Mouse (Mus musculus): Measurements from ENCODE around the gene Slc6a16. TPM values are rescaled to one million over a fixed set of nuclear protein-coding genes. Genes with fewer than 3 reads are reported as not detected.
A peak's percentile ranks its signal among the peaks of the same experiment; 100 is the strongest.
"Not testable (repeated sequence)": the region's sequence is repeated elsewhere in the genome, so short reads cannot be mapped to it uniquely, and the experiment has no call there.

Slc6a16 gene
- polyA plus RNA-seq, 1 experiment from 2014 or later: not detected

- DNase-seq (ENCODE audit: extremely low spot score, low spot score): no peak
Observed at GRCm38 (mm10) chr7:45238723-45239496, 2.0 kb upstream of the Slc6a16 start, which contains the start of gene Cd37. TSS of gene Cd37 (minus strand) at chr7:45239115.

GRCm38 (mm10) chr7:45240109-45240508 is 776 bp upstream of the Slc6a16 start:
- peaks cover 70% of the 10 kb centered on the region for H3K27me3 ChIP-seq (ENCODE audit: poor library complexity, severe bottlenecking)
- H3K4me3 ChIP-seq: no peak overlapping the region
- DNase-seq (ENCODE audit: extremely low spot score, low spot score): no peak
- no peaks in the 10 kb centered on the region for H3K9me3 ChIP-seq
- peaks cover 35% of the 10 kb centered on the region for H3K4me1 ChIP-seq
- WGBS: 76% methylated on average over 7 of the region's 7 CpGs
- no peak overlapping the region for H3K27ac ChIP-seq
- H3K36me3 ChIP-seq (replicated peaks): no peaks in the 10 kb centered on the region

More at GRCm38 (mm10) chr7:45238723-45239496, 2.0 kb upstream of the Slc6a16 start, which contains the start of gene Cd37:
- H3K4me3 ChIP-seq: peak within 1 kb of the TSS; percentile 3; the same call in 1 of the 2 replicates
- 40% methylated on average over 20 of the region's 20 CpGs for WGBS
- H3K9me3 ChIP-seq: no peaks in the 10 kb centered on the region
- peaks cover 4% of the 10 kb centered on the region for H3K36me3 ChIP-seq (replicated peaks)
- peaks cover 47% of the 10 kb centered on the region for H3K4me1 ChIP-seq
- H3K27ac ChIP-seq: no peak within 1 kb of the TSS
- peaks cover 76% of the 10 kb centered on the region for H3K27me3 ChIP-seq (ENCODE audit: poor library complexity, severe bottlenecking)

GRCm38 (mm10) chr7:45241389-45241749 is 484 bp downstream of the Slc6a16 start:
- Histone ChIP-seq H3K27me3 (ENCODE audit: poor library complexity, severe bottlenecking) (peaks cover 59% of the 10 kb centered on the region), H3K4me3 (peak overlapping the region; percentile 46; the same call in 1 of the 2 replicates), H3K9me3 (no peaks in the 10 kb centered on the region), H3K4me1 (peaks cover 25% of the 10 kb centered on the region), H3K36me3 (replicated peaks) (no peaks in the 10 kb centered on the region), H3K27ac (peak overlapping the region; percentile 81)
- DNase-seq (ENCODE audit: extremely low spot score, low spot score): no peak
- WGBS: 79% methylated on average over 6 of the region's 6 CpGs

DNA sequence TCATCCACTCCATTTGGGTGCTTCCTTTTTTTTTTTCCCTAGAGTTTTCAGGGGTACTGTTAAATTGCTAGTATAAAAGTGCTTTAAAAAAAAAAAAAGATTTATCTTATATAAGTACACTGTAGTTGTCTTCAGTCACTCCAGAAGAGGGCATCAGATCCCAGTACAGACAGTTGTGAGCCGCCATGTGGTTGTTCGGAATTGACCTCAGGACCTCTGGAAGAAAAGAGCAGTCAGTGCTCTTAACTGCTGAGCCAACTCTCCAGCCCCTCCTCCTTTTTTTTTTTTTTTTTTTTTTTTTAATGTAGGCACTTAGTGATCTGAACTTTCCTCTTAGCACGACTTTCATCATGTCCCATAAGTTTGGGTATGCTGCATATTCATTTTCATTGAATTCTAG is 6.8 kb downstream of the Slc6a16 start:
- no peaks in the 10 kb centered on the region for H3K27me3 ChIP-seq (ENCODE audit: poor library complexity, severe bottlenecking)
- no peaks in the 10 kb centered on the region for H3K4me1 ChIP-seq
- no peak overlapping the region for H3K4me3 ChIP-seq
- no peaks in the 10 kb centered on the region for H3K9me3 ChIP-seq
- no peak overlapping the region for H3K27ac ChIP-seq
- 34% methylated on average over 3 of the region's 3 CpGs for WGBS
- no peaks in the 10 kb centered on the region for H3K36me3 ChIP-seq (replicated peaks)
- no peak for DNase-seq (ENCODE audit: extremely low spot score, low spot score)

DNA sequence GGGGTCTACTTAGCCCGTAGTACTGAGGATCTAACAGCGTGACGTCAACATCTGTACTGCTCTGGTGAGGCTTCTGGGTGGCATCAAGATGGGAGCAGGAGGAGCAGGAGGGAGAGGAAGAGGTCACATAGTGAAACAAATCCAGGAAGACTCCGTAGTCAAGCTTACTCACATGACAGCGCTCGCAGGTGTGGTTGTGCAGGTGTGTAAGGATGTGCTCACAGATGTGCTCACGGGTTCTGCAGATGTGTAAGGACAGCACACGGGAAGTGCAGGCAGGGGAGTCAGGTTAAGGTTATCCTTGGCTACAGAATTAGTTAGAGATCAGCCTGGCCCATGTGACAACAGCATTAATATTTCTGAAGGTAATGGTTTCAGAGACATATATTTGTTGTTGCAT is 12.9 kb downstream of the Slc6a16 start:
- Histone ChIP-seq H3K36me3 (replicated peaks) (no peaks in the 10 kb centered on the region), H3K27ac (no peak overlapping the region), H3K4me3 (no peak overlapping the region), H3K9me3 (no peaks in the 10 kb centered on the region), H3K4me1 (peaks cover 5% of the 10 kb centered on the region; the same call in 1 of the 2 replicates), H3K27me3 (ENCODE audit: poor library complexity, severe bottlenecking) (no peaks in the 10 kb centered on the region)
- whole genome bisulfite sequencing: 93% methylated on average over 8 of the region's 8 CpGs
- DNase-seq (ENCODE audit: extremely low spot score, low spot score): no peak

- not testable (repeated sequence) for H3K27me3 ChIP-seq (ENCODE audit: poor library complexity, severe bottlenecking); H3K4me3 ChIP-seq; H3K36me3 ChIP-seq (replicated peaks); DNase-seq (ENCODE audit: extremely low spot score, low spot score); H3K4me1 ChIP-seq; H3K9me3 ChIP-seq; H3K27ac ChIP-seq
- 87% methylated on average over 5 of the region's 7 CpGs for WGBS
Observed at GRCm38 (mm10) chr7:45255822-45256221, 14.9 kb downstream of the Slc6a16 start.

GRCm38 (mm10) chr7:45257063-45257840 is 16.4 kb downstream of the Slc6a16 start:
- Histone ChIP-seq H3K9me3 (no peaks in the 10 kb centered on the region), H3K27ac (no peak overlapping the region), H3K27me3 (ENCODE audit: poor library complexity, severe bottlenecking) (peaks cover 15% of the 10 kb centered on the region; the same call in 1 of the 2 replicates), H3K36me3 (replicated peaks) (no peaks in the 10 kb centered on the region), H3K4me3 (no peak overlapping the region), H3K4me1 (peaks cover 5% of the 10 kb centered on the region; the same call in 1 of the 2 replicates)
- WGBS: 64% methylated on average over 11 of the region's 11 CpGs
- DNase-seq (ENCODE audit: extremely low spot score, low spot score): no peak

DNA sequence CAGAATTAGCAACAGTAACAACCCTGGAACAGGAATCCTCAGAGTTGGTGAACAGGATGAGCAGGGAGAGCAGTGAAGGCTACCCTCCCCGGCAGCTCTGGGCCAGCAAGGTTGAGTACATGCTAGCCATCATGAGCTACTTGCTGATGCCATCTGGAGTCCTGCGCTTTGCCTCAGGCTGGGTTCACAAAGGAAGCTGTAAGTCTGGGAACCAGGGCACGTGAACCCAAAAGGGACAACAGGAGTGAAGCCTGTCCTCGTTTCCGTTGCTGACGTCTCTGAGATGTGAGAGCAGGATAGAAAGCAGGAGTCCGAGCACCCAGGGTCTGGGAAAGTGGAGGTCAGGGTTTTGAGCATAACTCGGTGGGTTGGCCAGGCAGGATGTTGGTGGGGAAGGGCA is 18.4 kb downstream of the Slc6a16 start:
- H3K27me3 ChIP-seq (ENCODE audit: poor library complexity, severe bottlenecking): peaks cover 15% of the 10 kb centered on the region; the same call in 1 of the 2 replicates
- no peaks in the 10 kb centered on the region for H3K36me3 ChIP-seq (replicated peaks)
- no peak for DNase-seq (ENCODE audit: extremely low spot score, low spot score)
- H3K27ac ChIP-seq: no peak overlapping the region
- 85% methylated on average over 8 of the region's 8 CpGs for WGBS
- H3K4me1 ChIP-seq: peaks cover 4% of the 10 kb centered on the region; the same call in 1 of the 2 replicates
- H3K9me3 ChIP-seq: no peaks in the 10 kb centered on the region
- no peak overlapping the region for H3K4me3 ChIP-seq

DNA sequence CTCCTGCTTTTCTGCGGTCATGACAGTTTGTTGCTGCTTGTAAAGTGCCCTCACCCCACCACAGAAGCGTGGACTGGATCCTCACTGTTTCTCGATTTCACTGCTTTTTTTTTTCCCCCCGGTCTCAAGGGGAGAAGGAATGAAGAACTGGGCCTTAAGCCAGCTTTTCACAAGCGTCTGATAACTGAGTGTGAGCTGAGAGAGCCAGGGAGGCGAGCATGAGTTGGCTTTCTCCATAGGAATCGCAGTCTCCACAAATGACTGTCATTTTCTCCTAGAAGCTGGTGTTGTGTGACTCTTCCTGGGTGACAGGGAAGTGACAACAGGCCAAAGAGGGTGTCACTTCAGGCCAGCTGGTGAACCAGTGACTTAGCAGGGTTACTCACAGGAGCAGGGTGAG is 21.4 kb downstream of the Slc6a16 start:
- 76% methylated on average over 7 of the region's 7 CpGs for WGBS
- H3K27ac ChIP-seq: no peak overlapping the region
- no peaks in the 10 kb centered on the region for H3K9me3 ChIP-seq
- H3K4me3 ChIP-seq: no peak overlapping the region
- peaks cover 15% of the 10 kb centered on the region; the same call in 1 of the 2 replicates for H3K27me3 ChIP-seq (ENCODE audit: poor library complexity, severe bottlenecking)
- no peak for DNase-seq (ENCODE audit: extremely low spot score, low spot score)
- no peaks in the 10 kb centered on the region for H3K4me1 ChIP-seq
- no peaks in the 10 kb centered on the region for H3K36me3 ChIP-seq (replicated peaks)

DNA sequence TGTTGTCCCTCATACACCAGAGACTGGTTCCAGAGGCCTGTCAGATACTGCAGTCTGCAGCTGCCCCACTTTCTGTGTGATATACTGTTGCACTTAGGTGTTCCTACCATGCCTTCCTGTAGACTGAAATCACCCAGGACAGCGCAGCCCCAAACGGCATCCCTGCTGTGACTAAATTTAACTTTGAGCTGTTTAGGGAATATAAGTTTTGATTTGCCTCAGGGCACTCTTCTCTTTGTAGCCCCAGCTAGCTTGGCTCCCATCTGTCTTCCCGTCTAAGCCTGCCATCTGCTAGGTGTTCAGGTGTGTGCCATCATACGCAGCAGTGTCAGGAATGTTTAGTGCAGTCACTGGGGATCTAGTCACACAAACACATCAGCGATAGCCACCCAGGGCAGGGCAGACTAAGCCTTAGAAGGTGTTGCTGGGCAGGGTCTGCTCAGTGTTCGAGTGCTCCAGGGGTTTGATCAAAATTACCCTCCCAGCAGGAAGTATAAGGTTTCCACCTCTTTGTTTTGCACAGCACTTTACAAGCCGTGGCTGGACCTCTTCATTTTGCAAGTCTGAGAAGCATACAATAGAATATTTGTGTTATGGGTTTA is 22.2 kb downstream of the Slc6a16 start:
- peaks cover 21% of the 10 kb centered on the region for H3K27me3 ChIP-seq (ENCODE audit: poor library complexity, severe bottlenecking)
- 79% methylated on average over 7 of the region's 7 CpGs for WGBS
- H3K4me3 ChIP-seq: no peak overlapping the region
- no peaks in the 10 kb centered on the region for H3K9me3 ChIP-seq
- DNase-seq (ENCODE audit: extremely low spot score, low spot score): no peak
- no peaks in the 10 kb centered on the region for H3K36me3 ChIP-seq (replicated peaks)
- H3K4me1 ChIP-seq: peaks cover 6% of the 10 kb centered on the region
- no peak overlapping the region for H3K27ac ChIP-seq

GRCm38 (mm10) chr7:45264348-45264747 is 23.5 kb downstream of the Slc6a16 start:
- WGBS: 79% methylated on average over 3 of the region's 3 CpGs
- Histone ChIP-seq H3K27ac (no peak overlapping the region), H3K36me3 (replicated peaks) (no peaks in the 10 kb centered on the region), H3K4me3 (no peak overlapping the region), H3K9me3 (no peaks in the 10 kb centered on the region), H3K27me3 (ENCODE audit: poor library complexity, severe bottlenecking) (peaks cover 30% of the 10 kb centered on the region), H3K4me1 (peaks cover 7% of the 10 kb centered on the region)
- no peak for DNase-seq (ENCODE audit: extremely low spot score, low spot score)

DNA sequence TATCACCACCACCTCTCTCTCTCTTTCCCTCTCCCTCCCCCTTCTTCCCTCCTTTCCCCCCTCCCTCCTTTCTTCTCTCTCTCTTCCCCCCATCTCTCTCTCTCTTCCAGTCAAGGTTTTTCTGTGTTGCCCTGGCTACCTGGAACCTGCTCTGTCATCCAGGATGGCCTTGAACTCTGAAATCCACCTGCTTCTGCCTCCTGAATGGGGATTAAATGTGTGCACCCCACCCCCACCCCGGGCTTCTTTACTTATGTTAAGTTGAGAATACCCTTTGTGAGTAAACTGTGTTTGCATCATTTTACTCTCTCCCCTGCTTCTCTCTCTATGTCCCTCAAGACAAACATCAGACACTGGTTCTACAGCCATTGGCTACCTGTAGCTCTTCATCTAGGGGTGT is 24.6 kb downstream of the Slc6a16 start:
- H3K27me3 ChIP-seq (ENCODE audit: poor library complexity, severe bottlenecking): peaks cover 23% of the 10 kb centered on the region; the same call in 1 of the 2 replicates
- H3K9me3 ChIP-seq: no peaks in the 10 kb centered on the region
- no peaks in the 10 kb centered on the region for H3K36me3 ChIP-seq (replicated peaks)
- no peak for DNase-seq (ENCODE audit: extremely low spot score, low spot score)
- H3K27ac ChIP-seq: no peak overlapping the region
- 77% methylated on average over 1 of the region's 1 CpGs for WGBS
- peaks cover 7% of the 10 kb centered on the region for H3K4me1 ChIP-seq
- no peak overlapping the region for H3K4me3 ChIP-seq

All from forebrain, embryonic 10.5 days (tissue).